Mouse (Mus musculus): ENCODE data around the gene Gm11733. TPM values are rescaled to one million over a fixed set of nuclear protein-coding genes. Genes with fewer than 3 reads are reported as not detected.

Gene Gm11733
- polyA plus RNA-seq, 1 experiment from 2014 or later: not detected

DNA sequence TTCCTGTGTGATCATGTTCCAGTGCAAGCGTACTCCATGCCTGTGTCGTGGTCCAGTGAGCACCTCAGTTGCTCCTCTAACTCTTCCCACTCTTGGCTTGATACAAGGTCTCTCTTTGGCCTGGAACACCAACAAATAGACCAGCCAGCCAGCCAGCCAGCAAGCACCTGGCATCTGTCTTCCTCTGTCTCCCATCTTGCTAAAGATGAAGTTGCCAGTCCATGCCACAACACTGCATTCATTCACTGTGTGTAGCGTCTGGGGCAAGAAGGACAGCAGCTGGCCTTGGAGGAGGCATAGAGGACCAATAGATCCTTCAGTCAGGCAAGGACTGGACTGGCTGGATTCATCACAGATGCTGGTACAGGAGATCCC lies 32.2 kb downstream of the Gm11733 start:
- Histone ChIP-seq H3K4me1 (ENCODE audit: control insufficient read depth, insufficient read depth, low read length) (no peaks in the 10 kb centered on the region), H3K4me2 (no peak overlapping the region), H3K9ac (ENCODE audit: low read length) (no peak overlapping the region), H3K4me3 (ENCODE audit: low read depth, low read length) (no peak overlapping the region), H3K9me3 (ENCODE audit: control insufficient read depth, low read length) (peaks cover 3% of the 10 kb centered on the region; the same call in 1 of the 2 replicates), H3K27me3 (ENCODE audit: control insufficient read depth, insufficient read depth, low read length) (no peaks in the 10 kb centered on the region), H3K36me3 (ENCODE audit: control insufficient read depth, insufficient read depth, low read length) (no peaks in the 10 kb centered on the region), H3K27ac (ENCODE audit: low read depth, low read length) (no peak overlapping the region)
- no peak for DNase-seq (ENCODE audit: low spot score, missing footprints)
- 93% methylated on average over 3 of the region's 3 CpGs for WGBS
- no peak for ATAC-seq (ENCODE audit: low FRiP score)

DNA sequence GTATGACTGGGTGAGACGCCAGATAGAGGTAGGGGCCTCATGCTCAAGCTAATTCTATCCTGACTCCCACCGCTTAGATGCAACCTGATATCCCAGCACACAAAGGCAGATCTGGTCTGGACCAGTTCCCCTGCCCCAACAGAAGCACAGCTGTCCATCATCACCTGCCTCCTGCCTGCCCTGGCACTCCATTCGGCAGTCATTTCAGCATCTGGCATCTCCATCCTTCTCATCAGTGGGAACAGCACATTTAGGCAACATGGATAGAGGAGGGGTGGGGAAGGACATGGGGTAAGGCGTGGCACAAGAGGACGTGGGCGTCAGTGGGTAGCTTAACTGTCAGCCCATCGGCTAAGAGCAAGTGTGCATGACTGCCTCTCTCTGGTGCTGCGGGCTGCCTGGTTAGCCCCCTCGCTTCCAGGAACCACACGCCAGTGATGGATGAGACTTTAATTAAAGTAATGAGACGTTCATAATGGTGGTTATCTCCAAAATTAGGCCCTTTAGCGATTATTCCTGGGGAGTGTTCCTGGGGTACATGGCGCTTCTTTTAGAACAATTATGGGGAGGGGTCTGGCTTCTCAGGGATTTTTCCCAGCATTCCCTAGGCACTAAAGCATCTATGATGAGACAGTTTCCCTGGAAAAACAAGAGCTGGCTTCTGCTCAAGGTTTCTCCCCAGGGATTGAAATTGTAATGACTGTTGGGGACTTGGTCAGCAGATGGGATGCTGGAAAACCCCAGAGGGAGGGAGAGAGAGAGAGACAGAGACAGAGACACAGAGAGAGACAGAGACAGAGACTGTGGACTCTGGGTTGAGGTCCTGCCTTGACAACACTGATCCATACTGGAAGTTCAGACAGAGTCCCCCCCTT lies 38.0 kb downstream of the Gm11733 start:
- no peak overlapping the region for H3K27ac ChIP-seq (ENCODE audit: low read depth, low read length)
- no peak overlapping the region for H3K4me3 ChIP-seq (ENCODE audit: low read depth, low read length)
- no peaks in the 10 kb centered on the region for H3K36me3 ChIP-seq (ENCODE audit: control insufficient read depth, insufficient read depth, low read length)
- no peak overlapping the region for H3K9ac ChIP-seq (ENCODE audit: low read length)
- peaks cover 3% of the 10 kb centered on the region for H3K4me1 ChIP-seq (ENCODE audit: control insufficient read depth, insufficient read depth, low read length)
- DNase-seq (ENCODE audit: low spot score, missing footprints) (no peak), ATAC-seq (ENCODE audit: low FRiP score) (no peak)
- no peaks in the 10 kb centered on the region for H3K27me3 ChIP-seq (ENCODE audit: control insufficient read depth, insufficient read depth, low read length)
- peaks cover 3% of the 10 kb centered on the region; the same call in 1 of the 2 replicates for H3K9me3 ChIP-seq (ENCODE audit: control insufficient read depth, low read length)
- WGBS: 73% methylated on average over 13 of the region's 13 CpGs
- no peak overlapping the region for H3K4me2 ChIP-seq

DNA sequence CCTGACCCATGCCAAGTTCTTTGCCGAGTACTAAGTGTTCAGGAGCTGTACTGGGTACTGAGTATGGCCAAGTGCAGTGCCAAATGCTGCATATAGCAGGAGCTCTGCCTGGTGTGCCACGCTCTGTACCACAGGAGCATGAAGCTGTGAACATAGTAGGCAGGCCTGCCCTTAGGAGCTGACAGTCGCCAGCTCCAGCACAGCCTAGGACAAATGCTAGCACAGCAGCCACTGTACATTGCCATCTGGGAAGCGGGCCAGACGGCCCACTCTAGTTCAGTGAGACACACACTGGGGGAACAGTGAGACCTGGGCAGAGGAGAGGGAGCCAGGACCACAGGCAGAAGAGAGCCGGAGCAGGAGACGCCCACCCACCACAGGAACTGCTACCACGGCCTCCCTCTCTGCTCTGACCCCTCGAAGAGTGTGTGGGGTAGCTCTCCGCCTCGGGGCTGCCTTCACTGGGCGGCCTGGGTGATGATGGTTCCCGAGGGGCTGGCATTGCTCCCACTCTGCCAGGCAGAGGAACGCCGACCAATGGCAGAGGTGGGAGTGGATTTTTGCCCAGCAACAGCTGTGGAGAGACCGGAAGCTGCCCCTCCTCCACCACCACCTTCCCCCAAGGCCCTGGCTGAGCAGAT lies 38.8 kb downstream of the Gm11733 start:
- Histone ChIP-seq H3K36me3 (ENCODE audit: control insufficient read depth, insufficient read depth, low read length) (no peaks in the 10 kb centered on the region), H3K4me1 (ENCODE audit: control insufficient read depth, insufficient read depth, low read length) (peaks cover 3% of the 10 kb centered on the region), H3K4me3 (ENCODE audit: low read depth, low read length) (no peak overlapping the region), H3K27ac (ENCODE audit: low read depth, low read length) (no peak overlapping the region), H3K9me3 (ENCODE audit: control insufficient read depth, low read length) (peaks cover 3% of the 10 kb centered on the region; the same call in 1 of the 2 replicates), H3K9ac (ENCODE audit: low read length) (no peak overlapping the region), H3K27me3 (ENCODE audit: control insufficient read depth, insufficient read depth, low read length) (no peaks in the 10 kb centered on the region), H3K4me2 (no peak overlapping the region)
- 72% methylated on average over 16 of the region's 16 CpGs for WGBS
- ATAC-seq (ENCODE audit: low FRiP score) (no peak), DNase-seq (ENCODE audit: low spot score, missing footprints) (no peak)

DNA sequence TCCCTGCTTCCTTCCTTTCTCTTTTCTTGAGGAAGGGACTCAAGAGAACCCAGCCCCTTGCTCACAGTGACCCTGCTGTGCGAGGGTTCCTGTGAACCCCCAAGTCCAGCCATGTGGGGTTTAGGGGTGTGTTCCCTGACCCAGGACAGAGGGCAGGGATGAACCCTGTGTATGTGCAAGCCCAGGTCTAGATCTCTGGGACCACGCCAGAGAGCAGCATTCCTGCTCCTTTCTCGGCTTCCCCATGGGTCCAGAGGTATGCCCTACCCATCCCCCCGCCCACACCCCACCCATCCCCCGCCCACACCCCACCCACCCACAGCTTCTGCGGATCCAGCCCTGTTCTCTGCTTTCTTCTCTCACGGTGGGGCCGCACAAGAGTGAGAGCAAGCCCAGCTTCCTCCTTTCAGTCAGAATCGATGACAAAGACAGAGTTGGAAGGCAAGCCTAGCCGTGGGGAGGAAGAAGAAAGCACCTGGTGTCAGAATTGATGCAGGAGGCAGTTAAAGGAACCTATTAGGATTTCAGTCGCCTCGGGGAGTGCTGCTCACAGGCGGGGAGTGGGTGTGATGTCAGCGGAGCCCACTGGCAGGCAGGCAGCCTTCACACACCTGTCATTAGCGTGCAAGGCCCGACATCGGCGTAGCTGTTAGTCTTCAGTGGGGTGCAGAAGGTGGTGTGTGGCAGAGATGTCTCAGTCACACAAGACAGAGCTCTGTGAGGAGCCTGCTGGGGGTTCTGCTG lies 41.6 kb downstream of the Gm11733 start:
- ATAC-seq (ENCODE audit: low FRiP score): no peak
- H3K27me3 ChIP-seq (ENCODE audit: control insufficient read depth, insufficient read depth, low read length): no peaks in the 10 kb centered on the region
- WGBS: 31% methylated on average over 18 of the region's 18 CpGs
- H3K9ac ChIP-seq (ENCODE audit: low read length): no peak overlapping the region; the same call in 1 of the 2 replicates
- H3K4me2 ChIP-seq: no peak overlapping the region
- H3K36me3 ChIP-seq (ENCODE audit: control insufficient read depth, insufficient read depth, low read length): no peaks in the 10 kb centered on the region
- H3K4me3 ChIP-seq (ENCODE audit: low read depth, low read length): no peak overlapping the region
- no peak overlapping the region for H3K27ac ChIP-seq (ENCODE audit: low read depth, low read length)
- peaks cover 3% of the 10 kb centered on the region for H3K4me1 ChIP-seq (ENCODE audit: control insufficient read depth, insufficient read depth, low read length)
- no peak for DNase-seq (ENCODE audit: low spot score, missing footprints)
- H3K9me3 ChIP-seq (ENCODE audit: control insufficient read depth, low read length): no peaks in the 10 kb centered on the region

DNA sequence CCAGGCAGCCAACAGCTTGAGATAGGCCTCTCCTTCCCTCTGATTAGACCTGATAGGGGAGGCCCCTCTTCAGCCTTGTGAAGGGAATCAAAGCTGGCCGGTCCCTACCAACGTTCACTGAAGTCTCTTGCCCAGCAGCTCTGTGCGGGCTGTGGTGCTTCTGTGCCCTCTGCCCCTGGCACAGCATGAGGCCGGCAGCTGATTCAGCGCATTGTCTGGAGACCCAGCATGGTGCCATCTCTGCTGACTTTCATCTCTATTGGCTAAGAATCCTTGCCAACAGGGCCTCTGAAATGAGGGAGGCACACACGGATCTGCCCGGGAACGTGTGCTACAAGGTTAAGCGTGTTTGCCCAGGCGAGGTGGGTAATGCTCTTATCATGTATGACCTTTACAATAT lies 48.2 kb downstream of the Gm11733 start:
- H3K27ac ChIP-seq (ENCODE audit: low read depth, low read length): no peak overlapping the region
- no peaks in the 10 kb centered on the region for H3K27me3 ChIP-seq (ENCODE audit: control insufficient read depth, insufficient read depth, low read length)
- H3K4me3 ChIP-seq (ENCODE audit: low read depth, low read length): no peak overlapping the region
- no peak overlapping the region for H3K9ac ChIP-seq (ENCODE audit: low read length)
- peaks cover 5% of the 10 kb centered on the region for H3K4me1 ChIP-seq (ENCODE audit: control insufficient read depth, insufficient read depth, low read length)
- ATAC-seq (ENCODE audit: low FRiP score) (no peak), DNase-seq (ENCODE audit: low spot score, missing footprints) (peak; percentile 88)
- no peak overlapping the region for H3K4me2 ChIP-seq
- WGBS: 20% methylated on average over 10 of the region's 10 CpGs
- no peaks in the 10 kb centered on the region for H3K36me3 ChIP-seq (ENCODE audit: control insufficient read depth, insufficient read depth, low read length)
- H3K9me3 ChIP-seq (ENCODE audit: control insufficient read depth, low read length): no peaks in the 10 kb centered on the region

DNA sequence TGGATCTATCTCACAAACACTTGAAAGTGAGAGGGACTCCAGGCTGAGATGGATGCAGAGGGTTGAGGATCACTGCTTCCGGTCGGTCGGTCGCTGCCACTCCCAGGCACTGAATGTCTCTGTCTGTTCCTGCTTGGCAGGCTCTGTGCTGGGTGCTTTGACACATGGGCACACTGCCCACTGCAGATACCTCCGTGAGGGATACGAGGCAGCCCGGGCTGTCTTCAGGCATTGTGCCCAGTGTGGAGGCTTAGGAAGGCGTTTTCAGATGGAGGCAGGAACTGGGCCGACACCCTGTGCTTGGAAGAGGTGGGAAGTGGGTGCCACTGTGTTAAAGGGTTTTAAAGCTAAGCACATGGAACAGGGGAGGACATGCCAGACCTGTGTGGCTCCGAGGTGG lies 50.7 kb downstream of the Gm11733 start:
- 82% methylated on average over 10 of the region's 10 CpGs for WGBS
- Histone ChIP-seq H3K4me2 (no peak overlapping the region), H3K4me1 (ENCODE audit: control insufficient read depth, insufficient read depth, low read length) (peaks cover 6% of the 10 kb centered on the region), H3K9me3 (ENCODE audit: control insufficient read depth, low read length) (no peaks in the 10 kb centered on the region), H3K36me3 (ENCODE audit: control insufficient read depth, insufficient read depth, low read length) (no peaks in the 10 kb centered on the region), H3K9ac (ENCODE audit: low read length) (no peak overlapping the region), H3K4me3 (ENCODE audit: low read depth, low read length) (no peak overlapping the region), H3K27me3 (ENCODE audit: control insufficient read depth, insufficient read depth, low read length) (no peaks in the 10 kb centered on the region), H3K27ac (ENCODE audit: low read depth, low read length) (no peak overlapping the region)
- no peak for DNase-seq (ENCODE audit: low spot score, missing footprints)
- no peak for ATAC-seq (ENCODE audit: low FRiP score)

DNA sequence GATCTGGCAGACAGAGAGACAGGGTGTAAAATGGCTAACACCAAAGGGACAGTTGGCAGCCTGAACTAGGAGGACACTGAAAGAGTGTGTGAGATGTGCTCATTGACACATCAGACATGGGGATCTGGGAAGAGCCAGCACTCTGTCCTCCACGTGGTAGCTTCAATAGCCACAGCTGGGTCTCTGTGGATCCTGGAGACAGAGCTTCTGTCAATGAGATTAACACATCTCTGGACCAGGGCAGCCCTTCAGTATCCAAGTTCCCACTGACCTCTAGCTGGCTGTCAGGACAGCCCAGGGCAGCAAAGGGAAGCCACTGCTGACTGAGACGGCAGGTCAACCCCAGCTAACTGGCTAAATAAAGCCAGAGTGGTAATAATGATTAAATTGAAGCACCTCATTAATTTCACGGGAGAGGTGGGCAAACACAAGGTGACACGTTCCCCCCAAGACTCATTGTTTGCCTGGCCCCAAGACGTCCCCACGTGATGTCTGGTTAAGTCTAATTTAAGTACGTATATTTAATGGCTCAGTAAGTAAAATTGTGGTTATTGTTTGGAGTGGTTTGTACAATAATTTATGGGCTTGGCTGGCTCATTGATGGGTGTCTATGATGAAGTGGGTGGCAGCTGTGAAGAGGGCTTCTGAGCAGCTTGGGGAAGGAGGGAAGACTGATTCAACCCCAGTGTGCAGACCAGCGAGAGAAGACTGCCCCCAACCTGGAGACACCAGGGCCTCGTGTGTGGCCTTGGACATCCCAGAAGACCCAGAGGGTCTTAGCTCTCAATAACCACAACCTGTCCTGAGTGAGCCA lies 51.5 kb downstream of the Gm11733 start:
- no peak for DNase-seq (ENCODE audit: low spot score, missing footprints)
- H3K4me1 ChIP-seq (ENCODE audit: control insufficient read depth, insufficient read depth, low read length): peaks cover 12% of the 10 kb centered on the region
- H3K4me3 ChIP-seq (ENCODE audit: low read depth, low read length): no peak overlapping the region
- H3K27ac ChIP-seq (ENCODE audit: low read depth, low read length): no peak overlapping the region
- H3K9ac ChIP-seq (ENCODE audit: low read length): no peak overlapping the region
- no peaks in the 10 kb centered on the region for H3K36me3 ChIP-seq (ENCODE audit: control insufficient read depth, insufficient read depth, low read length)
- no peak for ATAC-seq (ENCODE audit: low FRiP score)
- H3K27me3 ChIP-seq (ENCODE audit: control insufficient read depth, insufficient read depth, low read length): no peaks in the 10 kb centered on the region
- no peak overlapping the region for H3K4me2 ChIP-seq
- WGBS: 60% methylated on average over 9 of the region's 9 CpGs
- no peaks in the 10 kb centered on the region for H3K9me3 ChIP-seq (ENCODE audit: control insufficient read depth, low read length)

DNA sequence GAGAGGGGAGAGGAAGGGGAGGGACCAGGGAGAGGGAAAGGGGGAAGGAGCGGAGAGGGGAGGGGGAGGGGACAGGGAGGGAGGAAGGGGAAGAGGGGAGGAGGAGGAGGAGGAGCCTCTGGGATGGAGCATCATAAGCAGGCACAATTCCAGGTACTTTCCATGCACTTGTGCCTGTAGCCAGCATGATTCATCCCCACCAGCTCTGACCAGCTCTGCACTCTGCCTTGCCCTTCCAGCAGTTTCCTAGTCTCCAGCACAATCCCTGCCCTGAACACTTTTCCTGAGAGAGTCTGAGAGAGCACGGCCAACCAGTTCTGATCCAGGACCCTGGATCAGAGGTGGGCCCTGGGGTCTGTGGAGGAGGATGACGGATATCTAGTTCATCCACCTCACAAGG lies 52.4 kb downstream of the Gm11733 start:
- Histone ChIP-seq H3K36me3 (ENCODE audit: control insufficient read depth, insufficient read depth, low read length) (no peaks in the 10 kb centered on the region), H3K4me3 (ENCODE audit: low read depth, low read length) (no peak overlapping the region), H3K9me3 (ENCODE audit: control insufficient read depth, low read length) (no peaks in the 10 kb centered on the region), H3K27ac (ENCODE audit: low read depth, low read length) (no peak overlapping the region), H3K27me3 (ENCODE audit: control insufficient read depth, insufficient read depth, low read length) (no peaks in the 10 kb centered on the region), H3K4me1 (ENCODE audit: control insufficient read depth, insufficient read depth, low read length) (peaks cover 19% of the 10 kb centered on the region), H3K4me2 (no peak overlapping the region), H3K9ac (ENCODE audit: low read length) (no peak overlapping the region)
- DNase-seq (ENCODE audit: low spot score, missing footprints): no peak
- no peak for ATAC-seq (ENCODE audit: low FRiP score)
- WGBS: 58% methylated on average over 3 of the region's 3 CpGs
